Comparison of ENCODE assay signal across 8 mouse cellular contexts in genomic region chr12:3236163-3236641, GRCm38 (mm10).
DNase-seq lines count a peak whose midpoint lies in the region; ATAC-seq and TF ChIP-seq lines count a peak whose summit lies in the region.

No protein-coding gene starts in this region.

- H3K27ac ChIP-seq in kidney, embryonic 14.5 days (ENCODE audit: low read depth, low read length) = no peak overlapping the region
- peak overlapping the region; percentile 93; the same call in 1 of the 2 replicates for H3K27ac ChIP-seq in kidney, postnatal 0 days
- H3K27ac ChIP-seq in neural tube, embryonic 13.5 days (replicated peaks) = peak overlapping the region; percentile 87

- no peaks in the 10 kb centered on the region for H3K27me3 ChIP-seq in kidney, embryonic 14.5 days (ENCODE audit: control insufficient read depth, insufficient read depth, low read length)
- H3K27me3 ChIP-seq in kidney, postnatal 0 days (ENCODE audit: insufficient read depth, low read length) = no peaks in the 10 kb centered on the region
- H3K27me3 ChIP-seq in neural tube, embryonic 13.5 days = no peaks in the 10 kb centered on the region

- H3K9me3 ChIP-seq in kidney, embryonic 14.5 days (ENCODE audit: control insufficient read depth, low read length) = peaks cover 5% of the 10 kb centered on the region; the same call in 1 of the 2 replicates
- no peaks in the 10 kb centered on the region for H3K9me3 ChIP-seq in kidney, postnatal 0 days (replicated peaks; ENCODE audit: low read length)
- no peaks in the 10 kb centered on the region for H3K9me3 ChIP-seq in neural tube, embryonic 13.5 days

- no peak for TF ChIP-seq CTCF in kidney, postnatal 0 days (IDR thresholded peaks at IDR 0.05; ENCODE audit: low read depth)

- peaks cover 23% of the 10 kb centered on the region for H3K36me3 ChIP-seq in kidney, embryonic 14.5 days (ENCODE audit: control insufficient read depth, insufficient read depth, low read length)
- peaks cover 24% of the 10 kb centered on the region; the same call in 1 of the 2 replicates for H3K36me3 ChIP-seq in kidney, postnatal 0 days (ENCODE audit: insufficient read depth, low read length)
- H3K36me3 ChIP-seq in neural tube, embryonic 13.5 days = peaks cover 36% of the 10 kb centered on the region

- H3K4me3 ChIP-seq in kidney, embryonic 14.5 days (ENCODE audit: low read length) = peak overlapping the region; percentile 61
- H3K4me3 ChIP-seq in kidney, postnatal 0 days (replicated peaks; ENCODE audit: low read depth, low read length) = peak overlapping the region; percentile 64
- H3K4me3 ChIP-seq in neural tube, embryonic 13.5 days = peak overlapping the region; percentile 55

- H3K9ac ChIP-seq in kidney, embryonic 14.5 days (ENCODE audit: low read depth, low read length) = peak overlapping the region; percentile 48; the same call in 1 of the 2 replicates
- H3K9ac ChIP-seq in kidney, postnatal 0 days (ENCODE audit: low read depth, low read length) = peak overlapping the region; percentile 54; the same call in 1 of the 2 replicates
- H3K9ac ChIP-seq in neural tube, embryonic 13.5 days = peak overlapping the region; percentile 64

- 69% methylated on average over 14 of the region's 14 CpGs for WGBS in kidney, embryonic 14.5 days
- WGBS in kidney, postnatal 0 days = 69% methylated on average over 14 of the region's 14 CpGs
- WGBS in neural tube, embryonic 13.5 days = 62% methylated on average over 14 of the region's 14 CpGs

- peak; percentile 11; the same call in 1 of the 2 replicates for ATAC-seq in kidney, embryonic 14.5 days (ENCODE audit: low FRiP score, low TSS enrichment)
- peak; percentile 10; the same call in 1 of the 2 replicates for ATAC-seq in erythroblast, adult 5-6 weeks (replicated peaks; ENCODE audit: low FRiP score, poor library complexity, severe bottlenecking)
- ATAC-seq in kidney, postnatal 0 days (replicated peaks; ENCODE audit: low FRiP score, low read depth) = no peak
- peak; percentile 13 for ATAC-seq in neural tube, embryonic 13.5 days (ENCODE audit: low read depth)

- DNase-seq in kidney, postnatal 14 days = no peak
- peak; percentile 85 for DNase-seq in MN1 (ENCODE audit: low spot score)
- DNase-seq in kidney, postnatal 0 days (ENCODE audit: low spot score) = no peak
- no peak for DNase-seq in right cerebral cortex, postnatal 25 days
- no peak for DNase-seq in natural killer cell, adult 2 months (ENCODE audit: low spot score in 2 of 2)

- peak overlapping the region; percentile 48 for H3K4me2 ChIP-seq in kidney, embryonic 14.5 days (replicated peaks; ENCODE audit: low read depth, low read length)
- peak overlapping the region; percentile 53 for H3K4me2 ChIP-seq in kidney, postnatal 0 days (ENCODE audit: low read length)
- H3K4me2 ChIP-seq in neural tube, embryonic 13.5 days = peak overlapping the region; percentile 56

- H3K4me1 ChIP-seq in kidney, embryonic 14.5 days (ENCODE audit: control insufficient read depth, insufficient read depth, low read length) = no peaks in the 10 kb centered on the region
- H3K4me1 ChIP-seq in kidney, postnatal 0 days (replicated peaks; ENCODE audit: insufficient read depth, low read length) = no peaks in the 10 kb centered on the region
- peaks cover 7% of the 10 kb centered on the region; the same call in 1 of the 2 replicates for H3K4me1 ChIP-seq in neural tube, embryonic 13.5 days (replicated peaks)
